8 mouse cellular contexts compared by ENCODE assay signal in genomic region chr8:45885202-45885685, GRCm38 (mm10). TPM values are rescaled to one million over a fixed set of nuclear protein-coding genes. Genes with fewer than 3 reads are reported as not detected.
A peak's percentile ranks its signal among the peaks of the same experiment; 100 is the strongest.
DNase-seq lines count a peak whose midpoint lies in the region; ATAC-seq and TF ChIP-seq lines count a peak whose summit lies in the region.
"Had no signal": no experiment of that assay in that cellular context is flagged by ENCODE, and none has a peak within 500 bp of the region (broad histone marks: within the 10 kb centered on the region; RNA-seq: fewer than 3 reads in every experiment).

Pdlim3 (plus strand) TSS chr8:45885461.

- H3K9ac ChIP-seq in kidney, postnatal 0 days (ENCODE audit: low read depth, low read length): peak within 1 kb of the TSS; percentile 27

- H3K4me2 ChIP-seq in kidney, postnatal 0 days (ENCODE audit: low read length): peak within 1 kb of the TSS; percentile 86

- under 1% methylated on average over 22 of the region's 22 CpGs for WGBS in kidney, postnatal 0 days

- no peaks in the 10 kb centered on the region for H3K9me3 ChIP-seq in kidney, postnatal 0 days (replicated peaks; ENCODE audit: low read length)

- no peaks in the 10 kb centered on the region for H3K4me1 ChIP-seq in kidney, postnatal 0 days (replicated peaks; ENCODE audit: insufficient read depth, low read length)

- ATAC-seq in kidney, postnatal 0 days (replicated peaks; ENCODE audit: low FRiP score, low read depth): peak; percentile 86
- ATAC-seq in erythroid progenitor cell, adult 5-6 weeks (replicated peaks; ENCODE audit: low FRiP score, poor library complexity, severe bottlenecking): no peak

- H3K4me3 ChIP-seq in kidney, postnatal 0 days (replicated peaks; ENCODE audit: low read depth, low read length): peak within 1 kb of the TSS; percentile 42
- H3K4me3 ChIP-seq: erythroblast, embryonic 14.5 days had no signal

- no peaks in the 10 kb centered on the region for H3K27me3 ChIP-seq in kidney, postnatal 0 days (ENCODE audit: insufficient read depth, low read length)

- no peaks in the 10 kb centered on the region for H3K36me3 ChIP-seq in kidney, postnatal 0 days (ENCODE audit: insufficient read depth, low read length)

- TF ChIP-seq CTCF in kidney, postnatal 0 days (IDR thresholded peaks at IDR 0.05; ENCODE audit: low read depth): no peak

- DNase-seq in adrenal gland, postnatal 10 days: peak; percentile 47
- DNase-seq in embryo, embryonic 9.5 days (ENCODE audit: extremely low spot score): peak; percentile 73
- peak; percentile 63 to 68 for DNase-seq in heart, adult 9 months (ENCODE audit: low spot score in 2 of 2)
- peak; percentile 81 for DNase-seq in kidney, postnatal 0 days (ENCODE audit: low spot score)
- peak; percentile 58 for DNase-seq in lung, postnatal 25 days (ENCODE audit: low spot score)
- peak; percentile 77 for DNase-seq in testis, postnatal 10 days (ENCODE audit: low spot score)

- peak within 1 kb of the TSS; percentile 47; the same call in 1 of the 2 replicates for H3K27ac ChIP-seq in kidney, postnatal 0 days

RNA-seq across cellular contexts. Expression of gene Pdlim3, which starts in this region (rescaled TPM):
- 10 to 100 TPM; 21.6 to 41.8 TPM for total RNA-seq in adrenal gland, postnatal 10 days (2021)
- 23.7 and 26.1 TPM in 2 replicates for polyA plus RNA-seq in kidney, postnatal 0 days (2015; fragmentation: Nextera tagmentation; extraction: Ambion mirVana)
- total RNA-seq in erythroid progenitor cell, adult 5-6 weeks (2015; ENCODE audit: low replicate concordance): not detected in 2 replicates
- not detected in 2 replicates for total RNA-seq in erythroid progenitor cell, adult 5-6 weeks (2017; ENCODE audit: low replicate concordance)
- polyA plus RNA-seq: erythroblast, embryonic 14.5 days had no signal

Comparison
In these comparisons a context has a peak if more than half of its experiments do, and no peak if none do; other contexts are left out.
1. RNA of gene Pdlim3 (total RNA-seq): 21.6 to 41.8 TPM in adrenal gland, postnatal 10 days; not detected in erythroid progenitor cell, adult 5-6 weeks; every median in the first group is over 10 times any median in the second.
2. Peak in every context shown above with its lines, with median percentiles within 50 percentile points of each other: DNase-seq.